In genomic region chr11:41470938-41471633, GRCm38 (mm10) we compare ENCODE assay signal across 13 mouse cellular contexts.
"Had no signal": no experiment of that assay in that cellular context is flagged by ENCODE, and none has a peak within 500 bp of the region (broad histone marks: within the 10 kb centered on the region; RNA-seq: fewer than 3 reads in every experiment).

No protein-coding gene starts in this region.

- H3K4me3 ChIP-seq: intestine, embryonic 15.5 days; layer of hippocampus, adult 2 months; limb, embryonic 13.5 days; lung, embryonic 15.5 days; megakaryocyte, embryonic 14.5 days; midbrain, embryonic 15.5 days had no signal

- H3K9ac ChIP-seq: intestine, embryonic 15.5 days; limb, embryonic 13.5 days; lung, embryonic 15.5 days; midbrain, embryonic 15.5 days had no signal

- H3K27ac ChIP-seq: intestine, embryonic 15.5 days; layer of hippocampus, adult 2 months; limb, embryonic 13.5 days; lung, embryonic 15.5 days; macrophage; midbrain, embryonic 15.5 days; stomach, postnatal 0 days had no signal

- H3K9me3 ChIP-seq: intestine, embryonic 15.5 days; limb, embryonic 13.5 days; lung, embryonic 15.5 days; megakaryocyte, embryonic 14.5 days; midbrain, embryonic 15.5 days had no signal

- H3K36me3 ChIP-seq: intestine, embryonic 15.5 days; limb, embryonic 13.5 days; lung, embryonic 15.5 days; midbrain, embryonic 15.5 days had no signal

- ATAC-seq: intestine, embryonic 15.5 days; midbrain, embryonic 15.5 days had no signal

- H3K4me2 ChIP-seq: intestine, embryonic 15.5 days; limb, embryonic 13.5 days; liver, embryonic 11.5 days; lung, embryonic 15.5 days; midbrain, embryonic 11.5 days; midbrain, embryonic 15.5 days had no signal

- H3K4me1 ChIP-seq: intestine, embryonic 15.5 days; limb, embryonic 13.5 days; lung, embryonic 15.5 days; megakaryocyte, embryonic 14.5 days; midbrain, embryonic 15.5 days had no signal

- H3K27me3 ChIP-seq: intestine, embryonic 15.5 days; lung, embryonic 15.5 days; megakaryocyte, embryonic 14.5 days; midbrain, embryonic 15.5 days had no signal

- DNase-seq: lung, postnatal 14 days; right cerebral cortex, adult 18-20 months; thymus, postnatal 4 days had no signal
